Mouse (Mus musculus) ovary, postnatal 36 days (tissue): ENCODE measurements around the gene Itpr2.
A peak's percentile ranks its signal among the peaks of the same experiment; 100 is the strongest.

ENCODE experiments used
- DNase-seq: peaks from one replicate; pipeline ENCODE4 v3.0.0; 2022; ENCODE audit warnings: low spot score, mixed read lengths

Itpr2 gene

GRCm38 (mm10) chr6:146416461-146416860 is 85.6 kb downstream of the Itpr2 start:
- no peak for DNase-seq

DNA sequence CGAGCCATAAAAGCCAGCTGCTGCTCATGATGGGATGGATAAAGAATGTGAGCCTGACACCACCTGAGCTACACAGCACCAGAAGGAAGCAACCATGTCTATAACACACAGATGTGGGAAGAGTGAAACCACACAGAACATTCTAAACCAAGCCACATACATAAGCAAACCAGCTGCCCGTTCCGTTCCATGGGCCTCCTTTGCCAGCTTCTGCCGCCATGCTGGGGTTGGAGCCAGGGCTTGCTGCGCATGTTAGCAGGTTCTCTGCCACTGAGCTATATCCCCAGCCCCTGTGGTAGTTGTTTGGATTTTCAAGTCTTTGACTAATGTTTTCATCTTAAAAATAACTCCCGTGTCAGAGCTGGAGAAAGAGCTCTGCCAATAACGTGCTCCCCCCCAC is 87.9 kb downstream of the Itpr2 start:
- DNase-seq, result no peak

DNA sequence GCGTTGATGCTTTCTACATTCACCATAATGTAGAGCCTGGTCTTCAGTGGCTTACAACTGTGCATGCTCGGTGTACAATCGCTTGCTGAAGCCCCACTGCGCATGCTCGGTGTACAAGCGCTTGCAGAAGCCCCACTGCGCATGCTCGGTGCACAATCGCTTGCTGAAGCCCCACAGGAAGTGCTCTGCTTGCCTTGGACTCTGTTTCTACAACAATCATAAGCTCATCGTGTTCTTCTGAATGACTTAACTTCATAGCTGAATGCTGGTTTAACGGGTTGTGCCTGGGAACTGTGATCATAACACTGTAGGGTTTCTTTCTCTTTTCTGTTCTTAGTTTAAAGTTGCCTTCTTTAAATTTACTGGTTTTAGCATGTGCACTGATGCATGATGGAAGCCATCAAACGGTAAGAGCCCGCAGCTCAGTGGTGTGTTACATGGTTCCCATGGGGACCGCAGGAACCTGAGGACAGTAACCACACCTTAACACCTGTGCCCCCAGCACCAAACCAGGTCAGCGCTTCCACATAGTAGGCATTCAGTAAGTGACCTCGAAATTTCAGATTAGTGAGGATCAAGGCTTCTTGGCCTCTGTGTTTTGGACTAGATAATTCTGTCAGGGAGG is 90.5 kb downstream of the Itpr2 start:
- DNase-seq, result no peak

DNA sequence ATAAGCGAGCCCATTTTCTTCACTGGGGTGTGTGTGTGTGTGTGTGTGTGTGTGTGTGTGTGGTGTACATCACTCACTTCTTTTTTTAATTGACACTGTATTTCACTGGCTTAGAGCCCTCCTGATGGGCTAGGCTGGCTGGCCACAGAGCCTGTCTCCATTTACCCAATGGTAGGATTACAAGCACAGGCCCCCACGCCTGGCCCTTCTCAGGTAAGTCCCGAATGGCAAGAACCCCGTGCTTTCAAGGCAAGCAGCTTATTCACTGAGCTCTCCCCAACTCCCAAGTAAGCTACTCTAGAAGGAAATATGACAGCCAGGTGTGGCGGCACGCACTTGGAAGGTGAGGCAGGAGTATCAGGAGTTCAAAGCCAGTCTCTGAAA is 91.6 kb downstream of the Itpr2 start:
- DNase-seq, result no peak

DNA sequence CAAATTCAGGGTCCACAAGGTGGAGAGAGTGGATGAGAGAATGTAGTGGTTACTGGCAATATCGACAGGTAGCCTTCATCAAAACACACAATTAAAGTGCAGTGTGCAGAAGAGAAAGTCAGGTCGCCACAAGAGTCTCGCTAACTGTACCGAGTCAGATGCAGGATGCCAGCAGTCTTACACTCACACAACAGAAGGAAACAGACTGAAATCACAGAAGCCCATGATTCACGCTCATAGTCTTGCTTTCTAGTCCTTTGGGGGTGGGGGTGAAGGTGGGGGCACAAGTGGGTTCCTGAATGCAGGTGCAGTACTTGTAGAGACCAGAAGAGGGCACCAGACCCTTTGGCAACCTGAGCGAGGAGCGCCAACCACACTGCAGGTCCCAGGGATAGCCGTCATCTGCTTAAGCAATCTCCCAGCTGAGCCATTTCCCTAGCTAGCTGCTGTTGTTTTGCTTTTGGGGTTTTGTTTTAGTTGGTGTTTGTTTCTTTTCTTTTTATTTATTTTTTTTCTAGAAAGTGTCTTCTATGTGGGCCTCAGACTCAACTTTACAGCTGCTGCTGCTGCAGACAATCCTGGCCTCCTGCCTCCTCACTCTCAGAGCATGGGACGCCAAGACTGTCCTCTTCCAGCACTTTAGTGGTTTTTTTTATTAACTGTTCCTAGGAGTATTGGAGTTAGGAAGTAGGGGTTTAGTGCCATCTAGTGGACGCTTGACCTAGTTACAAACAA is 92.2 kb downstream of the Itpr2 start:
- peak; percentile 64 for DNase-seq

- peak; percentile 47 for DNase-seq
These were observed 96.6 kb downstream of the Itpr2 start for GRCm38 (mm10) chr6:146405380-146405779.

DNA sequence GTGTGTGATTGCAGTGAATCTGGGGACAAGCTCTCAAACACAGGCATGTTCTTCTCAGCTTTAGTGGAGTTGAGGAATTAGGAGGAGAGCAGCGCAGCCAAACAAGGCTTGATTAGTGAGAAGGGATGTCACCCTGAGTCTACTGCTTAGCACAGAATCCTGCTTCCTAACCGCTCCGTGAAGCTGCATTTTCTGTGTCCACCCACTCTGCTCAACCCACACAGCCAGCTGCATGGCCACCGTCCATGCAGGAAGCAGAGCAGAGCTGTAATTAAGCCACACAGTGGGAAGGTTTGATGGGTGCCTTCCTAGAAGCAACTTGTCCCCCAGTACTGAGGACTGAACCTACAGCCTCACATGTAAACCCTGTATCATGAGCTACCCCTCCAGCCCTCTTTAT is 97.1 kb downstream of the Itpr2 start:
- no peak for DNase-seq

GRCm38 (mm10) chr6:146404156-146404555 is 97.9 kb downstream of the Itpr2 start:
- DNase-seq, result no peak

DNA sequence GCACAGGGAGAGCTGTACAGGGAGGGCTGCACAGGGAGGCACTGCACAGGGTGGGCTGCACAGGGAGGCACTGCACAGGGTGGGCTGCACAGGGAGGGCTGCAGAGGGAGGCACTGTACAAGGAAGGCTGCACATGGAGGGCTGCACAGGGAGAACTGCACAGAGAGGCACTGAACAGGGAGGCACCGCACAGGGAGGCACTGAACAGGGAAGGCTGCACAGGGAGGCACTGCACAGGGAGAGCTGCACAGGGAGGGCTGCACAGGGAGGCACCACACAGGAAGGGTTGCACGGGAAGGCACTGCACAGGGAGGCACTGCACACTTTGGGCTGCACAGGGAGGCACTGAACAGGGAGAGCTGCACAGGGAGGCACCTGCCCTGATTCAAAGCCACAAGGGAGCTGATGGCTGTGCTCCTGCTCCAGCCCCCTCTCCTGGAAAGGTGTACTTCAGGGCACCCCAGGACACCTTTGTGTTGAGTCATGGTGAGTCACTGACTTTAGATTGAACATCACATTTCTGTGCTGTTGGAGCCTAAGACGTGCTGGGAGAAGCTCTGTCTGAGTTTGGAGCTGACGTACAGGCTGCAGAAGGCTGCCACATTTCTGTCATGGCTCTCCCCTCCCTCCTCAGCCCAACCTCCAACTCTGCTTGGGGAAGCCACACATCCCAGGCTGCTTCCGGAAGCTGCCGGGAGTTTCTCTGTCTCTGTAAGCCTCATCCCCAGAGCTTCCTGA is 98.9 kb downstream of the Itpr2 start:
- DNase-seq, result no peak

DNA sequence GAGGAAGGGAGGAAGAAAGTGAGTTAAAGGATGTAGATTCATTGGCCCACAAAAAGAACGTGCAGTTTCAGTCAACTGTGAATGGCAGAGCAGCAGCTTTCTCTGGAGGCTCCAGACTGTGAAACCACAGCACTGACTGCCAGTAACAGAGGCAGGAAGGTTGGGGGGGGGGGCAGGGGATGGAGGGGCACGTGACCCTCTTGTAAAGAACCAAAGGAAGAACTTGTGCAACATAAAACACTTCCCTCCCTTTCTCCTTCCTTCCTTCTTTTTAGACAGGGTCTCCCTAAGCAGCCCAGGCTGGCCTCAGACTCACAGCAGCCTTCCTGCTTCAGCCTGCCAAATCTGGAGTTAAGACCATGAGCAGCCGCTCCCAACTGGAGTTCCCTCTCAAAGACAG is 104.2 kb downstream of the Itpr2 start:
- DNase-seq, result no peak

DNA sequence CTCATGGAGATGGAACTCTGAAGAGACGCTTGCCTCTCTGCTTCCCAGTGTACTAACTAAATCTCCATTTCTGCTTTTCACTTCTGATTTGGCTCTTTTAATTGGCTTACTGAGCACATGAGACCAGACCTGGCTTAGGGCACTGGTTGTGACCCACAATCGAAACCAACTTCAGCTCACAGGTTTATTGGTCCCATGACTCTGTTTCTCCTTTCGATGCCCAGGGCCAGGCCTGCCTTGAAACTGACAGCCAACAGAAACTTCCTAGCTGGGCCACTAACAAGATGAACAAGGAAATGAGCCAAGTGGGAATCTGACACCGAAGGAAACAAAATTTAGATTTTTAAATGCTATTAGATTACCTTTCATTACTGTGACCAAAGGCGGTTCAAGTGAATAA is 105.8 kb downstream of the Itpr2 start:
- DNase-seq, result no peak

- DNase-seq, result no peak
These were observed 106.4 kb downstream of the Itpr2 start for GRCm38 (mm10) chr6:146395616-146396015.

DNA sequence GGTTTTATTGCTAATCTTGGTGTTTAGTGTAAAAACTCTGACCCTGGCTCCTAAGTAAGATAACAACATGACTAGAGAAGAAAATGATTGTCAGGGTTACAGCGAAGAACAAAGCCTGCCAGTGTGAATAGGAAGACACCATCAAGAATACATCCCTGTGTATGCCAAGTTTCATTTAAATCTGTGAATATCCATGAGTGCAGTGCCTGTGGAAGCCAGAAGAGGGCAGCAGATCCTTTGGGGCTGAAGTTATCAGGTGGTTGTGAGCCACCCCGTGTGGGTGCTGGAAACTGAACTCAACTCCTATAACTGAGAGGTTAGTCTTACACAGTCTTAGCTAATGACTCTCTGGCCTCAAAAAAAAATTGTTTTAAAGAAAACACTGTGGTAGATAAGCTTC is 109.8 kb downstream of the Itpr2 start:
- no peak for DNase-seq

GRCm38 (mm10) chr6:146390159-146390558 is 111.9 kb downstream of the Itpr2 start:
- DNase-seq, result no peak

DNA sequence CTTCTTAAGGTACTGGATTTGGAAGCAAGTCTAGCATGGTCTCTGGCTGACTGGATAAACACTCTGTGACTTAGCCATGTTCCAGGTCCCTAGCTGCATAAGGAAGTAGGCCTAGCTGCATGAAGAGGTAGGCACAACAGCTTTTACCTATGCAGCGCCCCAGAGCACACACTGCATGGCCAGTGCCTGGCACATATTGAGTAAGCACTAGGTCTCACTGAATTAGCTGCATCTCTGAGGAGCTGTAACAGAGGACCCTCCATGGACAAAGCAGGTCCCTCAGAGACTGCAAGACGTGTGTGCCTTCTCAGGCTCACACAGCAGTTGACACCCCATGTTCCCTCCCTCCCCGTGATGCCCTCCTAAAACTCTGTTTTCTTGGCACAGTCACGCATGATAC is 114.0 kb downstream of the Itpr2 start:
- DNase-seq, result no peak

GRCm38 (mm10) chr6:146387039-146387713 is 114.8 kb downstream of the Itpr2 start:
- DNase-seq, result no peak

GRCm38 (mm10) chr6:146379263-146379662 is 122.8 kb downstream of the Itpr2 start:
- DNase-seq, result no peak

GRCm38 (mm10) chr6:146371511-146371910 is 130.5 kb downstream of the Itpr2 start:
- no peak for DNase-seq

DNA sequence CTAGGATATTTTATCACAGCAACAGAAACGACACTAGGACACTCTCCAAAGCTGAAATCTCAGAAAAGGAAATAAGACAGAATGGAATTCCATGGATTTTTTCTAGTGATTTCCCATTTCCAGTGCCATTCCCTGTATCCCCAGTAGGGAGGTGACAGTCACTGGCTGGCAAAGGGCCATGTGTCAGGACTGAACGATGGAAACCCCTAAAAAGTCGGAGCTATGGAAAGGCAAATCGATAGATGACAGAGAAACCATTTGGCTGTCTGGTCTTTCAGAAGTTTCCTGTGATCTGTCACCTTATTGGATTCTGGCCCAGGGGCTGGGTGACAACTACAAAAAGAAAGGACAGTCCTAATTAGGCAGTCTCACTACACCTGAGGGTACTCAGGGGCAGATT is 135.8 kb downstream of the Itpr2 start:
- no peak for DNase-seq

GRCm38 (mm10) chr6:146357911-146358310 is 144.1 kb downstream of the Itpr2 start:
- DNase-seq, result peak; percentile 19

DNA sequence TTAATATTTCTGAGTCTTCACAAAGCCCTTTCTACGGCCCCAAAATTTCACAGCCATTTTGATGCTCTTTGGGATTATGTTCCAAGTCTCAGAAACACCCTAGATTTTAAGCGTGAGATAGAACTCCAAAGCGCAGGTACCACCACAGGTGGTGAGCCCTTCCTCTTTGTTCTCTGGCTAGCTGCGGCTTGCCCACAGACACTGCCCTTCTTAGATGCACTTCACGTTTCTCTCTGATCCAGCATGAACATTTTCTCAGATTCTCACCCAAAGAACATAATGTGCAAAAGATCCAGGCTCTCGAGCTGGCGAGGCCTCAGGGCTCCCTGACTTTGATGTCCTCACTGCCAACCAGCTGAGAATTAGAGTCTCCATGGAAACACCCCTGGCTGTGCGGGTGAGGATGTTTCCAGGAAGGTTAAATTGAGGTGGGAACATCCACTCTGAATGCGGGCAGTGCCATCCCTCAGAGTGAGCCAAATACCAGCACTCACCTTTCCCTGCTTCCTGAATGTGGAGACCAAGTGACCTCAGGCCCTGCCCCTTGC is 149.7 kb downstream of the Itpr2 start:
- no peak for DNase-seq

DNA sequence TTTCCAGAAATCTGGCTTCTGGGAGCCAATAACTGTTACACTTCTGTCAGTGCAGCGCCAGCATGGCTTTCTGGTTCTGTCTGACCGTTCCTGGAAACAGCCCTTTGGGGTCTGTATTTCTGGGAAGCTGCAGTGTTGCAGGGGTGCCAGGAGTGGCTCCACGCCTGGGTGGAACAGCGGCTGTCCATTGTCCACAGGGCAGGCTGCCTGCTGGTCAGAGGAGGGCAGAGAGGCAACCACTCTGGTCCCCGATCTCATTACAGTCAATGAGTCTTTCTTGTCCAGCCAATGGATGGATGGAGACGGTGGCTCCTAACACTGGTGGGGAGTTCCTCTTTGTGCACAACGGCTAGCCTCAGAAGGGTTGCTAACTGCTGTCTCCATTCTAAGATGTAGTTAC is 150.2 kb downstream of the Itpr2 start:
- DNase-seq, result no peak
